Mouse (Mus musculus) neural tube, embryonic 15.5 days (tissue): Measurements from ENCODE around the gene Tbc1d1. TPM values are rescaled to one million over a fixed set of nuclear protein-coding genes. Genes with fewer than 3 reads are reported as not detected.

Source experiments
- ATAC-seq: fragments of 200-750 bp; cut with Nextera tagmentation; 2 replicates; pipeline ENCODE4 v1.8.0; 2017; ENCODE audit warnings: mild to moderate bottlenecking, moderate TSS enrichment, moderate library complexity; ENCODE audit not compliant: low FRiP score
- H3K27ac ChIP-seq: fragments of 300-500 bp; sonication (generic); replicated peaks from 2 replicates; pipeline ENCODE4 v1.5.1; 2015; ENCODE audit warnings: mild to moderate bottlenecking, inconsistent platforms
- H3K27me3 ChIP-seq: fragments of 300-500 bp; sonication (generic); replicated peaks from 2 replicates; pipeline ENCODE4 v1.6.1; 2015; ENCODE audit warnings: inconsistent platforms
- H3K36me3 ChIP-seq: fragments of 300-500 bp; sonication (generic); 2 replicates; pipeline ENCODE4 v1.6.1; 2015; ENCODE audit warnings: inconsistent platforms
- H3K4me1 ChIP-seq: fragments of 300-500 bp; sonication (generic); 2 replicates; pipeline ENCODE4 v1.6.1; 2015; ENCODE audit warnings: inconsistent platforms
- H3K4me2 ChIP-seq: fragments of 300-500 bp; sonication (generic); 2 replicates; pipeline ENCODE4 v1.6.1; 2015; ENCODE audit warnings: inconsistent platforms, mild to moderate bottlenecking, moderate library complexity
- H3K4me3 ChIP-seq: fragments of 300-500 bp; sonication (generic); replicated peaks from 2 replicates; pipeline ENCODE4 v1.5.1; 2015; ENCODE audit warnings: mild to moderate bottlenecking, inconsistent platforms
- H3K9ac ChIP-seq: fragments of 300-500 bp; sonication (generic); replicated peaks from 2 replicates; pipeline ENCODE4 v1.6.1; 2015; ENCODE audit warnings: mild to moderate bottlenecking, inconsistent platforms
- H3K9me3 ChIP-seq: fragments of 300-500 bp; sonication (generic); replicated peaks from 2 replicates; pipeline ENCODE4 v1.6.1; 2016; ENCODE audit warnings: inconsistent platforms
- WGBS: fragments of 180-500 bp; shearing (Covaris S2); methylation state at CpG from one replicate; pipeline ENCODE4 v1.1.7; 2015; ENCODE audit warnings: mixed read lengths; 5-methylcytosine and 5-hydroxymethylcytosine counted together
- polyA plus RNA-seq: library from polyadenylated mRNA; unstranded; fragments of >200 nt; fragmentation: Nextera tagmentation; extraction: Ambion mirVana; gene quantifications from 2 replicates; pipeline ENCODE4 v1.2.1, GENCODE M21; 2015

Gene Tbc1d1
- polyA plus RNA-seq, 1 experiment from 2014 or later: 13.5 TPM

GRCm38 (mm10) chr5:64299508-64300324 is 143.6 kb downstream of the Tbc1d1 start:
- no peak overlapping the region for H3K27ac ChIP-seq
- ATAC-seq: no peak
- H3K9me3 ChIP-seq: no peaks in the 10 kb centered on the region
- H3K27me3 ChIP-seq: no peaks in the 10 kb centered on the region
- no peak overlapping the region for H3K4me3 ChIP-seq
- H3K36me3 ChIP-seq: no peaks in the 10 kb centered on the region
- H3K4me2 ChIP-seq: no peak overlapping the region
- peaks cover 6% of the 10 kb centered on the region for H3K4me1 ChIP-seq
- WGBS: 75% methylated on average over 7 of the region's 7 CpGs
- no peak overlapping the region for H3K9ac ChIP-seq

- 35% methylated on average over 4 of the region's 4 CpGs for WGBS
- H3K27ac ChIP-seq: no peak overlapping the region
- H3K4me3 ChIP-seq: no peak overlapping the region
- no peaks in the 10 kb centered on the region for H3K27me3 ChIP-seq
- H3K4me2 ChIP-seq: no peak overlapping the region
- peaks cover 6% of the 10 kb centered on the region for H3K4me1 ChIP-seq
- peaks cover 4% of the 10 kb centered on the region; the same call in 1 of the 2 replicates for H3K36me3 ChIP-seq
- no peak overlapping the region for H3K9ac ChIP-seq
- ATAC-seq: no peak
- H3K9me3 ChIP-seq: no peaks in the 10 kb centered on the region
Measured at GRCm38 (mm10) chr5:64301246-64301645, 145.1 kb downstream of the Tbc1d1 start.

GRCm38 (mm10) chr5:64307289-64307688 is 151.2 kb downstream of the Tbc1d1 start:
- no peak for ATAC-seq
- H3K27ac ChIP-seq: no peak overlapping the region
- peaks cover 7% of the 10 kb centered on the region; the same call in 1 of the 2 replicates for H3K36me3 ChIP-seq
- no peak overlapping the region for H3K9ac ChIP-seq
- H3K27me3 ChIP-seq: no peaks in the 10 kb centered on the region
- no peak overlapping the region for H3K4me2 ChIP-seq
- no peak overlapping the region for H3K4me3 ChIP-seq
- no peaks in the 10 kb centered on the region for H3K9me3 ChIP-seq
- 94% methylated on average over 2 of the region's 2 CpGs for WGBS
- no peaks in the 10 kb centered on the region for H3K4me1 ChIP-seq

- Histone ChIP-seq H3K27me3 (no peaks in the 10 kb centered on the region), H3K4me2 (no peak overlapping the region), H3K36me3 (no peaks in the 10 kb centered on the region), H3K9ac (no peak overlapping the region), H3K9me3 (no peaks in the 10 kb centered on the region), H3K27ac (no peak overlapping the region), H3K4me1 (peaks cover 15% of the 10 kb centered on the region), H3K4me3 (no peak overlapping the region)
- ATAC-seq: no peak
- WGBS: 53% methylated on average over 5 of the region's 5 CpGs
Measured at GRCm38 (mm10) chr5:64312295-64312694, 156.2 kb downstream of the Tbc1d1 start.

- H3K27ac ChIP-seq: no peak overlapping the region
- H3K4me3 ChIP-seq: no peak overlapping the region
- H3K27me3 ChIP-seq: no peaks in the 10 kb centered on the region
- no peaks in the 10 kb centered on the region for H3K9me3 ChIP-seq
- no peak for ATAC-seq
- WGBS: 90% methylated on average over 1 of the region's 1 CpGs
- no peak overlapping the region for H3K9ac ChIP-seq
- H3K4me1 ChIP-seq: peaks cover 15% of the 10 kb centered on the region
- H3K36me3 ChIP-seq: no peaks in the 10 kb centered on the region
- H3K4me2 ChIP-seq: no peak overlapping the region
Measured at GRCm38 (mm10) chr5:64313481-64313880, 157.4 kb downstream of the Tbc1d1 start.

- ATAC-seq: no peak
- peak overlapping the region; percentile 42 for H3K27ac ChIP-seq
- H3K4me3 ChIP-seq: no peak overlapping the region
- H3K9me3 ChIP-seq: no peaks in the 10 kb centered on the region
- peaks cover 15% of the 10 kb centered on the region for H3K4me1 ChIP-seq
- H3K27me3 ChIP-seq: no peaks in the 10 kb centered on the region
- H3K9ac ChIP-seq: no peak overlapping the region
- no peak overlapping the region for H3K4me2 ChIP-seq
- peaks cover 4% of the 10 kb centered on the region; the same call in 1 of the 2 replicates for H3K36me3 ChIP-seq
- WGBS: 7% methylated on average over 6 of the region's 6 CpGs
Measured at GRCm38 (mm10) chr5:64314288-64315052, 158.4 kb downstream of the Tbc1d1 start.

GRCm38 (mm10) chr5:64315088-64315487 is 159.0 kb downstream of the Tbc1d1 start:
- H3K4me1 ChIP-seq: peaks cover 15% of the 10 kb centered on the region
- H3K4me3 ChIP-seq: no peak overlapping the region
- no peaks in the 10 kb centered on the region for H3K27me3 ChIP-seq
- H3K27ac ChIP-seq: no peak overlapping the region
- peaks cover 6% of the 10 kb centered on the region; the same call in 1 of the 2 replicates for H3K36me3 ChIP-seq
- H3K9me3 ChIP-seq: no peaks in the 10 kb centered on the region
- no peak for ATAC-seq
- 80% methylated on average over 1 of the region's 1 CpGs for WGBS
- no peak overlapping the region for H3K9ac ChIP-seq
- no peak overlapping the region for H3K4me2 ChIP-seq

- Histone ChIP-seq H3K27me3 (no peaks in the 10 kb centered on the region), H3K9ac (no peak overlapping the region), H3K4me1 (peaks cover 34% of the 10 kb centered on the region), H3K36me3 (peaks cover 10% of the 10 kb centered on the region; the same call in 1 of the 2 replicates), H3K4me2 (no peak overlapping the region), H3K27ac (no peak overlapping the region), H3K4me3 (no peak overlapping the region), H3K9me3 (no peaks in the 10 kb centered on the region)
- ATAC-seq: no peak
- 90% methylated on average over 4 of the region's 4 CpGs for WGBS
Measured at GRCm38 (mm10) chr5:64323286-64323685, 167.2 kb downstream of the Tbc1d1 start.

GRCm38 (mm10) chr5:64324353-64324752 is 168.2 kb downstream of the Tbc1d1 start:
- Histone ChIP-seq H3K4me2 (no peak overlapping the region), H3K36me3 (peaks cover 14% of the 10 kb centered on the region), H3K9ac (no peak overlapping the region), H3K4me1 (peaks cover 34% of the 10 kb centered on the region), H3K4me3 (no peak overlapping the region), H3K27ac (no peak overlapping the region; the same call in 1 of the 2 replicates), H3K9me3 (no peaks in the 10 kb centered on the region), H3K27me3 (no peaks in the 10 kb centered on the region)
- WGBS: 95% methylated on average over 12 of the region's 12 CpGs
- no peak for ATAC-seq

- no peak overlapping the region for H3K4me3 ChIP-seq
- H3K27me3 ChIP-seq: no peaks in the 10 kb centered on the region
- no peak overlapping the region for H3K9ac ChIP-seq
- no peak overlapping the region for H3K4me2 ChIP-seq
- peak overlapping the region; percentile 46; the same call in 1 of the 2 replicates for H3K27ac ChIP-seq
- H3K9me3 ChIP-seq: no peaks in the 10 kb centered on the region
- 65% methylated on average over 8 of the region's 8 CpGs for WGBS
- H3K4me1 ChIP-seq: peaks cover 34% of the 10 kb centered on the region
- peak; percentile 25; the same call in 1 of the 2 replicates for ATAC-seq
- peaks cover 15% of the 10 kb centered on the region for H3K36me3 ChIP-seq
Measured at GRCm38 (mm10) chr5:64324920-64325319, 168.8 kb downstream of the Tbc1d1 start.

GRCm38 (mm10) chr5:64325741-64326355 is 169.7 kb downstream of the Tbc1d1 start:
- 0 out of 2 replicates have a peak, but pooled peaks have one; percentile 35 for ATAC-seq
- Histone ChIP-seq H3K36me3 (peaks cover 15% of the 10 kb centered on the region), H3K4me3 (no peak overlapping the region), H3K27me3 (no peaks in the 10 kb centered on the region), H3K9ac (no peak overlapping the region), H3K27ac (0 out of 2 replicates have a peak overlapping the region, but pooled peaks have one; percentile 13), H3K9me3 (no peaks in the 10 kb centered on the region), H3K4me2 (no peak overlapping the region), H3K4me1 (peaks cover 34% of the 10 kb centered on the region)
- WGBS: 91% methylated on average over 5 of the region's 5 CpGs
